Mouse (Mus musculus) kidney, adult 2 months (tissue): Measurements from ENCODE around the gene Eef1a1.

Source experiments
- CTCF ChIP-seq: fragments of 200-500 bp; conservative IDR thresholded peaks from 2 replicates; pipeline ENCODE4 v1.5.1; 2011; ENCODE audit warnings: low read depth, mild to moderate bottlenecking, control low read depth, low read length, moderate library complexity, mixed read lengths; ENCODE audit not compliant: insufficient read depth, insufficient read length
- POLR2A ChIP-seq: fragments of 200-500 bp; IDR thresholded peaks from one replicate; pipeline ENCODE4 v1.6.1; 2011; ENCODE audit warnings: low read depth, low read length, control low read depth

- no peak for TF ChIP-seq CTCF
- TF ChIP-seq POLR2A: no peak
These were observed 16.3 kb upstream of the Eef1a1 start for GRCm38 (mm10) chr9:78505223-78505622.
